Mouse (Mus musculus) effector memory CD4-positive, alpha-beta T cell, adult 7 months (primary cell): ENCODE results near the gene Lrp8. TPM values are rescaled to one million over a fixed set of nuclear protein-coding genes. Genes with fewer than 3 reads are reported as not detected.

Experiments
- polyA plus RNA-seq: library from polyadenylated mRNA; unstranded; fragments of 100-300 nt; shearing (Covaris generic); gene quantifications from one replicate; pipeline ENCODE4 v1.2.1, GENCODE M21; 2017

Lrp8 gene
- 7.7 TPM for polyA plus RNA-seq

GRCm38 (mm10) chr4:107802185-107802449, at the start of gene Lrp8:
Gene Lrp8 (plus strand): TSS chr4:107802261.

GRCm38 (mm10) chr4:107879254-107880050, 77.4 kb downstream of the Lrp8 start, which contains the start of gene Magoh:
Gene Magoh (plus strand): TSS chr4:107879755.

GRCm38 (mm10) chr4:107889731-107890432, 87.8 kb downstream of the Lrp8 start, which contains the start of gene 0610037L13Rik:
Gene 0610037L13Rik (plus strand): TSS chr4:107889813.

GRCm38 (mm10) chr4:107923145-107923802, 121.2 kb downstream of the Lrp8 start, which contains the start of gene Cpt2:
Gene Cpt2 (minus strand): TSS chr4:107923610.

Other genes starting within 250 kb of the Lrp8 start
- gene Dmrtb1, start 118.0 kb upstream of the Lrp8 start, polyA plus RNA-seq = not detected
- gene Magoh, start 77.5 kb downstream of the Lrp8 start, polyA plus RNA-seq = 160 TPM
- 51.4 TPM for gene 0610037L13Rik, start 87.6 kb downstream of the Lrp8 start, polyA plus RNA-seq
- 6.2 TPM for gene Cpt2, start 121.3 kb downstream of the Lrp8 start, polyA plus RNA-seq
- gene Slc1a7, start 166.1 kb downstream of the Lrp8 start, polyA plus RNA-seq = not detected